Mouse (Mus musculus) left cerebral cortex, adult 9 months (tissue): Measurements from ENCODE around the gene Pbx1.
"Not testable (repeated sequence)": the region's sequence is repeated elsewhere in the genome, so short reads cannot be mapped to it uniquely, and the experiment has no call there.

ENCODE experiments used
- DNase-seq, 2 experiments: peaks; one replicate each; pipeline ENCODE4 v3.0.0; 2022; ENCODE audit warnings: low spot score in 2 of 2

Gene Pbx1

DNA sequence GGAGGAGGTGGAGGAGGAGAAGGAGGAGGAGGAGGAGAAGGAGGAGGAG, at the start of gene Pbx1:
Gene Pbx1, minus strand, starts transcription at position 39 of the 49 bp plus-strand sequence.
- DNase-seq: not testable (repeated sequence)

DNA sequence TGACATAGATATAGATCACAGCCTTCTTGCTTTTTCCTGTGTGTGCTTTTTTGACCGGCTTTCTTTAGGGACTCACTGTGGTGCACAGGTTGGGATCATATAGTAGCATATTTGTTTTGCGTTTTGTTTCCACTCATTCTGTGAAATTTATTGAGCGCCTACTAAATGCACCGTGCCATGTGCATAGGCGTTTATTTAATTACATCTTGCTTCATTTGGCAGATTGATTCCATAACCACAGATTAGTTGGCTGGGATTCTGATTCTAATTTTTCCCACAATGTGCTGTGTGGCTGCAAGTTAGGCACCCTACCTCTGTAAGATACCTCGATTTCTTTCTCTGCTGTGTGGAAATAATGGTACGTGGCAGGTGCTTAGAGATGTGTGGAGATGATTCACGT, 47.6 kb upstream of the Pbx1 start:
- no peak for DNase-seq

DNA sequence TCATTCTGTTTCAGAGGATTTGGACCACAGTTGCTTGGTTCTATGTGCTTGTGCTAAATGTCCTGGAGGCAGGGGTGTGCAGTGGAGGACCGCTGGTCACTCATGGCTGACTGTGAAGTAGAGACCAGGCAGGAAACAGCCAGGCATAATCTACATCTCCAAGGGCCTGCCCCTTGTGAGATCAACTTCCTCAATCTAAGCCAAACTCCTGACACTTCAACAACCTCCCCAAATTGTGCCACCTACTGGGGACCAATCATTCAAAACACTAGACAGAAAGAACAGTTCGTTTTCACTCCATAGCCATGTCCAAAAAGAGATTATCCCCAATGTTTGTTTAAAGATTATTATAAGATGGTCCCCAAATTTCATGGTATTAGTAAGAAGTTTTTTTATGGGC, 46.8 kb upstream of the Pbx1 start:
- no peak for DNase-seq

DNA sequence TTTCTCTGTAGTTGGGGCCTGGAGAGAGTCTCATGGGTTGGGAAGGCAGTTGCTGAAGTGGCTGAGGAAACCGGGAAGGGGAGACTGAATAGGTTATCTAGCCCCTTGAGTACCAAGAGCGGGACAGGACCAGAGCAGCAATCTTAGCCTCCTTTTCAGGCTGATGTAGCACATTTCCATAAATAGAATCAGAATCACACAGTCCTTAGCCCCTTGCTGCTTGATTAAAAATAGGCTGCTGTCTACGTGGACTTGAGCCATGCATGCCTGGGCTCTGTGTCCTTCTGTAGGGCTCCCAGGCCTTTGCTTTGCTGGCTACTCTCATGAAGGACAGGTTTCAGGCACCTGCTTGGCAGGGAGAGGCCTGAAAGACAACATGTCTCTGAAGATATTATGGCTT, 44.8 kb upstream of the Pbx1 start:
- no peak for DNase-seq

DNA sequence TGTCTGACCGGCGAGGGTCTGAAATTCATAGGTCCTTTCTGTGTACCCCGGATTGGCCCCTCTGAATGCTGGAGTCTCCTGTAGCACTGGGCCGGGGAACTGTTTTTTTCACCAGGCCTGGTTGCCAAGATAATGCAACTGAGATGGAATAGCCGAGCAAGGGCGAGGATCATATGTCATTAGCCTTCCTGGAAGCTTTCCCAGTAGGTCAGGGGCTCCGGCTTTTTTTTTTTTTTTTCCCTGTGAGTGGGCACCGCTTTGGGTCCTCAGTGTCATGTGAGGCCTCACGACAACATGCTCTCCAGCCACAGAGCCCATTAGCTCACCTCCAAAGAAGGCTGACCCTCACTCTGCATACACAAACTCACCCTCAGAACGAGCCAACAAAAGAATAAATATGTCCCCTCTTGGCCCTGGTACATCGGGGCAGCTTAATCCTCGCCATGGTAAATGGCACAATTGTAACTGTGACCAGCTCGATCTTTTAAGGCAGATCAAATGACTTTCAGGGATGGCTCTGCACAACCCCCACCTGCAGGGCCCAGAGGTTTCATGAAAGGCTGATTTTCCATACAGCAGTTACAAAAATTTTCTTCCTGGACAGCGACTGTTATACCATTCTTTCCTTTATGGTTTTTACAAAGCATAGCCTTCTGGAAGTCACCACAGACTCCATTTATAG, 44.3 kb upstream of the Pbx1 start:
- DNase-seq: no peak

DNA sequence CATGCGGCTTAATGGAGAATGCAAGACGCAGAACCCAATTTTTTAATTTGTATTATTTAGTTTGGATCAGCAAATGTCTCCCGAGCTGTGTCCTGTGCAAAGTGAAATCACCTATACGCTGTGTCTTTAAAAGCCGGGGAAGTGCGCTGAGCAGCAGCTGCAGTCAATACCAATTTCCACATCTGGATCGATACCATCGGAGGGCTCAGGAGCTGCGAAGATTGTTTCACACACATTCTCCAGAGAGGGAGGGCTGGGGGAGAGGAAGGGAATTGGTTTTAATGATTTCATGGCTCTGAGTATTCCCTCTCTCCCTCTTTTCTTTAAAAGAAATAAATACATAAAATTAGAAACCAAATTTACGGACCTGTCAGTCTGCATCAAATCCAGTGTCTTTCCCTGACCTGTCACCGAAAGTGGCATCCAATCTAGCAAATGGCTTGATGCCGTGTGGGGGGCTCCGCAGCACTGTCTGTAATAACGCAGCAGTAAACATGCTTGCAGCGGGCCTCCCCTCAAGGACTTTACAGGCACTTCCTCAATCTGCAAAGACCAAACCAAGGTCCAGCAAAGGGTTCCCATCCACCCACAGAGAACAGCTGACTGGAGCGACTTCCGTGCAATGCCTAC, 43.6 kb upstream of the Pbx1 start:
- no peak for DNase-seq

DNA sequence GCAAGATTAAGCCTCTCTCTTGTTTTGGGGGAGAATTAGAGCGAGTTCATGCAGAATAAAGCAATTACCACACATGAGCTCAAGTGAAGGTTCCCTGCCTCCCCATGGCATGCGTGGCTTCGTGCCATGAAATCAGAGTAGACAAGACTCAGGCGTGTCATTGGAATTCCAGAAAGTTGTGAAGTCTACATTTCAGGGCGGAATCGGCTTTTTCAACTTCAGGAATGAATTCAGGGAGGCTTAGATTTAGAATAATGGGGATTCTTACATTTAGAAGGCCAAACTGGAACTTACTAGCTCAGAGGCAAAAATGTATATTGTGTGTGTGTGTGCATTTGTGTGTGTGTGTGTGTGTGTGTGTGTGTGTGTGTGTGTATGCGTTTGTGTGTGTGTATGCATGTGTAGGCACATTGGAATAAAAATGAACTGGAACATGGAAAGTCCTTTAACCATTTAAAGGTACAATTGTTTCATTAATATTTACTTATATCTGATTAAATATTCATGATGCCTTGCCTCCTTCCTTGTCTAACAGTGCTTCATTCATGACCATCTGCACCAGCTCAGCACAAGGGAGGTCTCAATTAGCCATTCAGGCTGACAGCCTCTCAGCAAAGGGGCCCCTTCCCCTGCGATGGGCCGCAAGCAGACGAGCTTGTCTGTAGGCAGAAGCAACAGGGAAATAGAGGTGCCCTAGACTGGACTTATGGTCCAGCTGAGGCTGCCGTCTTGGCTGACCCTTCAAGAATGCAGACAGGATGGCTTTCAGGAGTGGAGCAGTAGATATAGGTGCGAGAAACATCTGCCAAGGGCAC, 41.4 kb upstream of the Pbx1 start:
- DNase-seq: no peak

DNA sequence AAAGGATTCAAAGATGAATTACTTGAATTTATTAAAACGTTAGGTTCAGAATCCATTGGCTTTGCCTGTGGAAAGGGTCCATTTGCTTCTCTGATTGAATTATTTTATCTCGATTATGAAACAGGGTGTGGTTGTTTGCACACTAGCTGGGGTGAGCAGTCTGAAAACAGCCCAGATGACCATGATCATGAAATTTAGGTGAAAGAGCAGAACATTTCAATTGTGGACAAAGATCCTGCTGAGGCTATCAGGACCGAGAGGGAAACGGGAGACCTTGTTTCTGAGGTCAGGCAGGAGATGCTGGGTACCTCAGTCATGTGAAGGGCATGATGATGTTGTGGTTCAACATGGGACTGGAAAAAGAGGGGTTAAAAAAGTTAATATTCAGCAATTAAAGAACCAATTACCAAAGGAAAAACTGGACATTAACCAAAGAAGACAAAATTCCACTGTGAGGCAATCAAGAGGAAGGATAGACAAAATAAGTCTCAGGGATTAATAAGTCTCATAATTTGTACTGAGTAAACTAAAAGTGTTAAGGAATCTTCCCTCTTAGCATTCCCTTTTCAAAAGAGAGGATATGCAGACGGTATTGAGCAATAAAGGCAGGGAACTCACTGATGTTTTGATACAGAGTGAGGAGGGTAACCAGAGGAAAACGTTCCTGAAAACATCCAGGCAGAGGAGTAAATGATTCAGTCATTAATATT, 40.6 kb upstream of the Pbx1 start:
- DNase-seq: no peak

DNA sequence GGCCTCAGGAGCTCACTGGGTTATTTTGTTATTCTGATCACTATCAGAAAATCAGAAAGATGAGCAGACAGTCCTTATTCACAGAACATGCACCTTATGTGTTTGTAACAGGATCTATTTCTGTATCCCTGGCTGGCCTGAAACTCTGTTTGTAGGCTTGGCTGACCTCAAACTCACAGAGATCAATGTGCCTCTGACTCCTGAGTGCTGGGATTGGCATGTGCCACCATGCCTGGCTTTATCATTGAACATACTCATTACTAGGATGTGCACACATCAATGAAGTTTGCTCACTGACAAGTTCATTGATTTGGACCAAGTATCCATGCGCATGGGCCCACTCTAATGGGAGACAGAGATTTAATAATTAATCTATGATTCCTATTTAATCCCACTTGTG, 27.4 kb upstream of the Pbx1 start:
- no peak for DNase-seq

DNA sequence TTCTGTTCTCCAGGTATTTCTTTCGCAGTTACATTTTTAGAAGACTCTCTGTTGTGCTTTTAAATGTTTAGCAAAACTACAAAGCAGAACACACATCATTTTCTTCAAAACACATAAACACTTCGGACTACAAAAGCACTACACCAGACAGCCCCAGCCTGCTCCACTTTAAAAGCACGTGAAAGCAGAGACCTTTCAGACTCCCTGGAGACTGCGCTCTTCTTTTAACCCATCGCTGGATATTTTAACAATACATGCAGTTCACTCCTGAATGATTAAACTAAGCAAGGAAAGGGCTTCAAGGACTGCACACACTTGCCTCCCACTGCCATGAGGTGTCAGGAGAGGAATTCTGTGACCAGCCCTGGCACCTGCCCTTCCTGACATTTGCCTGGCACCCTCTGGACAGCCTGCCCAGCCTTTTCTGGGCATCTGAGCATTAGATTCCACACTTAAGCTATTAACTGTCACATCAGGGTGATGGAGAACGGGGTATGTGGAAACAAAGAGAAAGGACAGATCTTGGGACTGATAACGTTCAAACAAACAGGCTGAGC, 25.2 kb upstream of the Pbx1 start:
- no peak for DNase-seq

DNA sequence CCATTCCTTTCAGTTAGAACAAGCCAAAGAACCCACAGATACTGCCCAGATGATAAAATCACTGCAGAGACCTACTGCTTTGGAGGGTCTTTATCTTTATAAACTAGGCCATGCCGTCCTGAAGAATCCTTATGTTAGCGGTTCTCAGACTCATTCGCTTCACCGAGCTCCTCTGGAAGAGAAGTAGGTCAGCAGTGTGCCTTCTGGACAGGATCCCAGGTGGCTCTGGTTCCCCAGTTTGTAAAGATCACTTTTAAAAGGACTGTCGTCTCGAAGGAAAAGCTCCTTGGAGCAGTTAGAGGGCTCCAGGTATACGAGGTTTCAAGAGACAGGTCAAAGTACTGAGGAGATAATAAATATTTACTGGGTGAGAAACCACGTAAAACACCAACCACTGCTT, 23.1 kb upstream of the Pbx1 start:
- no peak for DNase-seq

DNA sequence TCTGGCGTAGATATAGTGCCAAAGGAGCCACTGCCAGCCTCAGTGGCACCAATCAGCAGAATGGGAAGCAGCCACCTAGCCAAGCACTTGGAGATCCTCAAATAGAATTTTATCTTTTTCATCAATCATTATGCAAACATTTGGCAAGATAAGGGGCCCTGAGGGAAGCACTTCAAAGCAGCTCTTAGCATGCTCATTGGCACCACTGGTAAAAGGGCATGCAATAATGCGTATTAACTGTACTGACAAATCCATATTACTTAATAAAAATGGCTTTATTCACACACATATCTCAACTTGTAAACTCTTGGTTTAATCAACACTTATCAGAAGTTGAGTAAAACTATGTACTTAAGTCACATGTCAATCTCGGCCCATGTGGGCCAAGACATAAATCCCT, 1.6 kb upstream of the Pbx1 start:
- DNase-seq: no peak

DNA sequence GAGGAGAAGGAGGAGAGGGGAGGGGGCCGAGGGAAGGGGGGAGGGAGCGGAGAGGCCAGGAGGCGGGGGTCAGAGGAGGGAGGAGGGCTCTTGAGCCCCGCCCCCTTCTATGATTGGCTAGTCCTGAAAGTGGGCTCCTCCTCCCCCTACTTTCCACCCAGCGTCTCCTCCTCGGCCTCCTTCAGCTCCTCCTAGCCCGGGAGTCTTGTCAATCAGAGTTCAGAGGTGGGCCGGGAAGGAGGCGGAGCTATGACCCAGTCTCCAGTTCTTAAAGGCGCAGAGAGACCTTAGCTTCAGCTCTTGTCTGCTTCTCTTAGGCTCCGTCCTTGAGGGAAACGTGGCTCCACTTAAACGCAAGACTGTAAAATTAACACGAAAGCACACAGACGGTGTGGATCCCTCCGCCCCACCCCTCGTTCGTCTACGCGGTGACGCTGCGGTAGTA, 233 bp upstream of the Pbx1 start:
- peak; percentile 98 for DNase-seq

DNA sequence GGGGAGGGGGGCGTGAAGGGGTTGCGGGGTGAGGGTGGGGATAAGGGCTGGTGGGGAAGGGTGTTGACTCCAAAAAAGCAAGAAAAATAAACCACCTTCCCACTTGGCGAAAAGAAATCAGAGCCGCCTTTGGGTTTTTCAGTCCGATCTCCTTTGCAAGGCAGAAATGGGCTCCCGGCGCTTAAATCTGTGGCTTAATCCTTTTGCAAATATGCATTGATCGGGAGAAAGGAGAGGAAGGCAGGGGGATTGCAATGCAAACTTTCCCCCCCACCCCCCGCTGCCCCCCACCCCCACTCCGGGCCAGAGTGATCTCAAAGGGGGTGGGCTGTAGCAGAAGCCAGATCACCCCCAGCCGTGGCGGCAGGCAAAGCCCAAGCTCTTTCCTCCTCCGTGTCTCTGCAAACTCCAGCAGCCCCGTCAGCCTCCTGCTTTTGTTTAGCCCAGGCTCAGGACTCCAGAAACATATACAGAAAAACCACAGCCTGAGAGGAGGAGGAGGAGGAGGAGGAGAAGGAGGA, 299 bp downstream of the Pbx1 start:
- no peak for DNase-seq

DNA sequence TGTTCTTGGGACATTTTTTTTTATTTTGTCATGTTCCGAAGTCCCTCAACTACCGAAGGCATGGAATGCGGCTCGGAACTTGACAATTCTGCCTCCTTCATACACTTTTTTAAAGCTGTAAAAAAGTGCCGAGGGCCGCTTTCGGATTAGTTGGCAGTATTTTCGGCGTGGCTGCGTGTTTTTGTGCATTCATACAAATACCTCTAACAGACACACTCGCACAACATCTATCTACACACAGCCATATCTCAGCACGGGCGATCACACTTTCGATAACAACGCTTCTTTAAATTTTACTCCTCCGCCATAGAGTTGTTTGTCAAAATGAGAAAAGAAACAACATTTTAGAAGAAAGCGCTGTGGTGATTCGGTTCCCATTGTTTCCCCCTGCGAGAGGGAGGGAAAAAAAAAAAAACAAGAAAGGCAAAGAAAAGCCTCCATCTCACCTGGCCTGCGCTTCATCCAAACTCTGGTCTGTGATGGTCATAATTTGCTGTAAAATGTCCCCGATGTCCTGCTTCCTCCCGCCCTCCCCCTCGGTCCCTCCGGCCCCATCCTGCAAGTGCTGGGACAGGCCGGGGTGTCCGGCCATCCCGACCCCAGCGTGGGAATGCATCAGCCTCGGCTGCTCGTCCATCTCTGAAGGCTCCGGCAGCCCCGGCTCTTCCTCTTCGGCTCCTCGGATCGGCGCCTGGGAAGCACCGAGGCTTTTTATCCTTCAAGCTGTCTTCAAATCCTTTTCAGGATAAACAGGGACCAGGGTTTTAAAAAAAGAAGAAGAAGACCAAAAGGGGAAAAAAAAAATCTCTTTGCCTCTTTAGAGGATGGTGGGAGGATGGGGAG, 981 bp downstream of the Pbx1 start:
- DNase-seq: peak in 1 of 2 experiments; percentile 23

DNA sequence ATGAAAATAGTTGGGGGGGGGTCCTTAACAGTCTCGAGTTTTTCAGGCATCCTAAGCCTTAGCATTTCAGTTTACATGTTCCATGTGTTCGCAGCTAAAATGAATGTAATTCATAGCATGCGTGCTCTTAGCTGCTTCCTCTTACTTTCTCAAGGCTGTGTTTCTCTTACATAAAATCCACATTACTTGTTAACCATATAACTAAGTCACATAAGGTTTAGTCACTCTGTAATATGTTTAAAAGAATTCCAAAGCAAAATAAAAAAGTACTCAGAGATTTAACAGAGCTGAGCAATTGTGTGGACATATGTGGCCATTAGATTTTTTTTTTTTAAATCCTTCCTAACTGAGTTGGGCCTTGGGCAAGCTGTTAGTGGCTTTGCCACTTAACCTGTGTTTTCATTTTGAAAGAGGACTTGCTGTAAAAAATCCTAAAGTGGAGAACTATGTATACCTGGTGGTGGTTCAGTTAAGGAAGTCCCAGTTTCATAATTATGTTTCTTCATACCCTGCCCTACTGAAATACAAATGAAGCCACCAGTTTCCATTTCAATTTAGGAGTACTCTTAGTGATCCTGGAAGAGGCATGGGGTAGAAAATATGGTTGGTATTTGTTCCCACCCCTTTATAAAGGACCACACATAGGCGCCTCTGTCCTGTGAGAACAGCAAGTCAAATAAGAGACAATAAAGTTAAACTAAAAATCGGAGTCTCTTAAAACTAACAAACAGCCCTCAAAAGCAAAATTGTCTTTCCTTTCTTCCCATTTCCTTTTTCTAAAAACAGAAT, 2.0 kb downstream of the Pbx1 start:
- no peak for DNase-seq

DNA sequence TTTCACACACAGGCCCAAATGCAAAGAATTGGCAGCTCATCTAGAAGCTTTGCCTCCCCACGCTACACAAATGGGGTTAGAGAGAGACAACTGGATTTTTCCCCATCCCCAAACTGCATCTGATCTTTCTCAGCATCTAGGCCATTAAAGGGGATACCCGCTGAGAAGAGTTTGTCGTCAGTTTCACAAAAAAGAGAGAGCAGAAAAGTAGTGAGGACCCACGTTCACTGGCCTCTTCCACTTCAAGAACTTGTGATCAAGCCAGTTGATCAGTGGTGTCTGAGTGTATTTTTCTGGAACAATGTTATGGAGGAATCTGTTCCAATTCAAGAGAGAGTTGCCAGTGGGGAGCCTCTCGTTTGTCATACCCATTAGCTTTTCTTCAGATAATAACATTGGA, 2.7 kb downstream of the Pbx1 start:
- DNase-seq: no peak

DNA sequence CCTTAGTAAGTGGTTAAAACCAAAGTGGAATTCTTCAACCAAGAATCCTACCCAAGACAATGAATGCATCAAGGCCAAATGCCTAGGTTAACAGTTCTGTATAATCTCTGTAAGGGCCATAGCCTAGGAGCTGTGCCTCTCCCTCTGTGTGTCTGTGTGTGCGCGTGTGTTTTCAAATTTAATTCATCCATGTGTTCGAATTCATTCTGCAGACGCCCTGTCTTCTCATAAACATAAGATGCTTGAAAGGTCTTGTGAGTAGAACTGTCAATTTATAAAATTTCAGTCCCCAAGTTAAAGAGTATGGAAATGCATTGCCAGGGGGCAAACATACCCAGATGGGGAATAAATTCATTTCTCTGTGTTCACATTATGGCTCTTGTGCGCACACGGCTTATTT, 3.8 kb downstream of the Pbx1 start:
- DNase-seq: no peak

DNA sequence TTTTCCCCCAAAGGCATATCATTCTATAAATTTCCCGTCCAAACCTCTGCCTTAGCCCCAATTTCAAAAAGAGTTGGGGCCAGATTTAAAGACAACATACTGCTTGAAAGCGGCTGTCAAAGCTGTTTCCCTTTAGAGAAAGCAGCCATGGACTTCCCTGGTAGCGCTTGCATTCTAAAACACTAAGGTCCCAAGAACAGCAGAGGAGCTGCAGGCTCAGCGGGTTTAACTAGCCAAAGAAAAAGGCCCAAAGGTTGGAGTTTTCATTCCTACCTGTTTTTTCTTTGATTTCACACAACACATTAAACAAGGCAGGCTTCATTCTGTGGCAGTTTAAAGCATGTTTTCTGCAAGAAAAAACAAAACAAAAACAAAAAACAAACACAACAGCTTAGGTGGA, 4.5 kb downstream of the Pbx1 start:
- DNase-seq: no peak

DNA sequence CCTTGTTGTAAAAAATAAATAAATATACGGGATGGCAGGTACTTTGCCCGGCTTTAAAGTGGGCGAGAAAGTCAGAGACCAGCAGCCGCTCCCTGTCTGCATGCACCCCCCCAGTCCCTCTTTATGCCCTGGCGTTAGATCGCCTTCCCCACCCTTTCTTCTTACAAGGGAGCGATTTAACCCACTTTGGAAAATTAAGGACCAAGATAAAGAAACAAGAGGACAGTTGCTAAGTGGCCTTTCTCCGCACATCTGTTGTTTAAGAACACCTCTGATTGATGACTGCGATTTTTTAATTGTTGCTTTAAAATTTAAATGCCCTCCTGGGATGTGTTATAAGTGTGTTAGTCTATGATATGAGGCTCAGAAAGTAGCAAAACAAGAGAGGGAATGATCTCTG, 5.2 kb downstream of the Pbx1 start:
- no peak for DNase-seq

DNA sequence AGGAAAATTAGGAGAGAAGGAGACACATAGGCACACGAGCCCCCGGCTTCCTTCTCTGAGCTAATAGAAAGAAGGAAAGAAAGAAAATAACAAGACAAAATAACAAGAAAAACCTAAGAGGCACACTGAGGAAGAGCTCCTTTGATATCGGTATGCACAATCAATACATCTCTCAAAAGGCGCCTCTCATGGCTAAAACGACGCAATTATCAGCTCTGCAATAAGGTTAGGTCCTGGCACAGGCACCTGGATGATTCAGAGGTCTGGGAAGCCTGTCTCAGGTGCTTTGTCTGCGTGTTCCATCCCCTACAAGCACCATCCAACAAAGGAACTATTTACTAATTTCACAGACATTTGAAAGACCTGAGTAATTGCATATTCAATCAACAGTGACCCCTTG, 5.8 kb downstream of the Pbx1 start:
- DNase-seq: no peak
